Mouse (Mus musculus) left cerebral cortex, postnatal 25 days (tissue): ENCODE data around the gene Eif4a1. TPM values are rescaled to one million over a fixed set of nuclear protein-coding genes. Genes with fewer than 3 reads are reported as not detected.

Experiments
- microRNA-seq, 2 experiments: library from miRNA; unstranded; fragments of <30 nt; microRNA quantifications; one replicate each; pipeline ENCODE4 v1.2.0; 2022
- total RNA-seq, 2 experiments: library from RNA; stranded (reverse); gene quantifications; 2 replicates each; pipeline ENCODE4 v1.2.3; 2021

Gene Eif4a1
- total RNA-seq, 2 experiments from 2014 or later = 323 to 328 TPM

Small RNAs within 50 kb of the gene (microRNA-seq; reads per million reads assigned to microRNA genes)
- 5.4 to 8.1 reads per million in 2 experiments for gene Mir1934
- gene Mir467f = 0 reads per million in 2 experiments

Other genes starting within 250 kb of the Eif4a1 start
- gene Dnah2, start 123.3 kb downstream of the Eif4a1 start, total RNA-seq = 1 to 10 TPM; 3.0 to 3.6 TPM
- 10 to 100 TPM; 57.5 to 60.4 TPM for gene Efnb3, start 112.2 kb downstream of the Eif4a1 start, total RNA-seq
- gene Wrap53, start 92.2 kb downstream of the Eif4a1 start, total RNA-seq = 10 to 100 TPM; 10.1 to 10.4 TPM
- gene Trp53, start 92.1 kb downstream of the Eif4a1 start, total RNA-seq = 10 to 100 TPM; 18.7 to 21.1 TPM
- 100 to 1,000 TPM; 403 to 438 TPM for gene Atp1b2, start 66.5 kb downstream of the Eif4a1 start, total RNA-seq
- gene Shbg, start 54.5 kb downstream of the Eif4a1 start, total RNA-seq = not detected
- gene Sat2, start 50.4 kb downstream of the Eif4a1 start, total RNA-seq = 1 to 10 TPM; 7.4 to 7.7 TPM
- 100 to 1,000 TPM; 122 to 133 TPM for gene Fxr2, start 39.4 kb downstream of the Eif4a1 start, total RNA-seq
- not detected for gene Sox15, start 17.1 kb downstream of the Eif4a1 start, total RNA-seq
- gene Mpdu1, start 9.8 kb downstream of the Eif4a1 start, total RNA-seq = 10 to 100 TPM; 59.1 to 59.7 TPM
- gene Cd68, start 6.3 kb downstream of the Eif4a1 start, total RNA-seq = 10 to 100 TPM; 17.5 to 19.6 TPM
- gene Senp3, start 9.7 kb upstream of the Eif4a1 start, total RNA-seq = 10 to 100 TPM; 94.3 to 97.5 TPM
- 1 to 10 TPM; 2.0 to 2.7 TPM for gene Tnfsf13, start 13.4 kb upstream of the Eif4a1 start, total RNA-seq
- gene Tnfsf12, start 23.4 kb upstream of the Eif4a1 start, total RNA-seq = 1 to 10 TPM; 8.6 to 8.9 TPM
- 1 to 10 TPM; 1.9 to 2.2 TPM for gene Tnfsfm13, start 23.7 kb upstream of the Eif4a1 start, total RNA-seq
- gene Polr2a, start 86.2 kb upstream of the Eif4a1 start, total RNA-seq = 10 to 100 TPM; 53.3 to 53.6 TPM
- not detected for gene Slc35g3, start 89.5 kb upstream of the Eif4a1 start, total RNA-seq
- gene Zbtb4, start 93.5 kb upstream of the Eif4a1 start, total RNA-seq = 100 to 1,000 TPM; 110 to 114 TPM
- gene Chrnb1, start 123.5 kb upstream of the Eif4a1 start, total RNA-seq = 1 to 10 TPM; 1.3 to 2.0 TPM
- 10 to 100 TPM; 14.9 to 17.2 TPM for gene Fgf11, start 129.4 kb upstream of the Eif4a1 start, total RNA-seq
- gene Tmem102, start 133.2 kb upstream of the Eif4a1 start, total RNA-seq = not detected
- not detected for gene Gm39566, start 142.9 kb upstream of the Eif4a1 start, total RNA-seq
- gene Spem2, start 146.0 kb upstream of the Eif4a1 start, total RNA-seq = not detected
- under 1 TPM in 1 of 2 experiments, not detected in 1; 0.43 TPM for gene Spem1, start 149.8 kb upstream of the Eif4a1 start, total RNA-seq
- 100 to 1,000 TPM; 233 to 248 TPM for gene Nlgn2, start 165.4 kb upstream of the Eif4a1 start, total RNA-seq
- gene Tmem256, start 166.1 kb upstream of the Eif4a1 start, total RNA-seq = 100 to 1,000 TPM; 129 to 134 TPM
- gene Plscr3, start 174.0 kb upstream of the Eif4a1 start, total RNA-seq = 10 to 100 TPM; 15.6 to 19.2 TPM
- gene Tnk1, start 186.3 kb upstream of the Eif4a1 start, total RNA-seq = under 1 TPM in 1 of 2 experiments, not detected in 1; 0.27 TPM
- not detected for gene Tmem95, start 205.6 kb upstream of the Eif4a1 start, total RNA-seq
- 1 to 10 TPM; 1.1 to 1.2 TPM for gene Kctd11, start 209.0 kb upstream of the Eif4a1 start, total RNA-seq
- not detected for gene Acap1, start 223.1 kb upstream of the Eif4a1 start, total RNA-seq
- under 1 TPM; 0.55 to 0.60 TPM for gene 2810408A11Rik, start 228.6 kb upstream of the Eif4a1 start, total RNA-seq
- gene Neurl4, start 228.6 kb upstream of the Eif4a1 start, total RNA-seq = 100 to 1,000 TPM; 113 to 117 TPM
- gene Gps2, start 241.5 kb upstream of the Eif4a1 start, total RNA-seq = 10 to 100 TPM; 26.9 to 33.2 TPM
- 100 to 1,000 TPM; 425 to 450 TPM for gene Eif5a, start 249.5 kb upstream of the Eif4a1 start, total RNA-seq